Mouse (Mus musculus) T-helper 17 cell (primary cell): Measurements from ENCODE around the gene Lrrc15.

ENCODE experiments used
- in situ Hi-C, 2 experiments: fragments of 300-600 bp; cut with MboI, MseI; formaldehyde crosslinking; loops; 1 replicate in 1 of 2; 2 replicates in 1 of 2; pipeline ENCODE4 v1.15.1; 2025; ENCODE audit warnings: high pct_unique_total_duplicates in 2 of 2

Lrrc15 gene

GRCm38 (mm10) chr16:30282844-30283495 is at the start of gene Lrrc15:
Gene Lrrc15 (minus strand): TSS chr16:30283256.
- in situ Hi-C loops: no loop called here

- in situ Hi-C loops: loop anchor here in 1 of 2 experiments (5.0 kb wide), 1 partner anchor 687 kb away; no protein-coding TSS in a partner anchor
These were observed 31.2 kb upstream of the Lrrc15 start for GRCm38 (mm10) chr16:30314236-30314635.

GRCm38 (mm10) chr16:30310647-30311046 is 27.6 kb upstream of the Lrrc15 start, which contains the start of gene Gp5:
Gene Gp5 (minus strand): TSS chr16:30310779.
- in situ Hi-C loops: loop anchor here in 1 of 2 experiments (5.0 kb wide), 1 partner anchor 683 kb away; no protein-coding TSS in a partner anchor

GRCm38 (mm10) chr16:30310171-30310515 is 27.1 kb upstream of the Lrrc15 start:
- in situ Hi-C loops: loop anchor here in 1 of 2 experiments (5.0 kb wide), 1 partner anchor 683 kb away; no protein-coding TSS in a partner anchor

GRCm38 (mm10) chr16:30309395-30310170 is 26.5 kb upstream of the Lrrc15 start:
- in situ Hi-C loops: loop anchor here in 1 of 2 experiments (5.0 kb wide), 1 partner anchor 682 kb away; no protein-coding TSS in a partner anchor

- in situ Hi-C loops: no loop called here
These were observed 25.7 kb upstream of the Lrrc15 start for GRCm38 (mm10) chr16:30308616-30309394.

- in situ Hi-C loops: no loop called here
These were observed 25.0 kb upstream of the Lrrc15 start for GRCm38 (mm10) chr16:30307961-30308615.

- in situ Hi-C loops: no loop called here
These were observed 24.2 kb upstream of the Lrrc15 start for GRCm38 (mm10) chr16:30307306-30307705.

- in situ Hi-C loops: no loop called here
These were observed 23.0 kb upstream of the Lrrc15 start for GRCm38 (mm10) chr16:30306102-30306501.

GRCm38 (mm10) chr16:30304236-30304635 is 21.2 kb upstream of the Lrrc15 start:
- in situ Hi-C loops: no loop called here

- in situ Hi-C loops: no loop called here
These were observed 20.4 kb upstream of the Lrrc15 start for GRCm38 (mm10) chr16:30303411-30303810.

- in situ Hi-C loops: no loop called here
These were observed 19.6 kb upstream of the Lrrc15 start for GRCm38 (mm10) chr16:30302686-30303085.

- in situ Hi-C loops: no loop called here
These were observed 16.7 kb upstream of the Lrrc15 start for GRCm38 (mm10) chr16:30299711-30300277.

GRCm38 (mm10) chr16:30297450-30297849 is 14.4 kb upstream of the Lrrc15 start:
- in situ Hi-C loops: no loop called here

- in situ Hi-C loops: no loop called here
These were observed 13.7 kb upstream of the Lrrc15 start for GRCm38 (mm10) chr16:30296601-30297275.

- in situ Hi-C loops: no loop called here
These were observed 12.1 kb upstream of the Lrrc15 start for GRCm38 (mm10) chr16:30295106-30295505.

- in situ Hi-C loops: no loop called here
These were observed 7.4 kb upstream of the Lrrc15 start for GRCm38 (mm10) chr16:30290436-30290835.

GRCm38 (mm10) chr16:30285701-30286100 is 2.6 kb upstream of the Lrrc15 start:
- in situ Hi-C loops: no loop called here

GRCm38 (mm10) chr16:30283743-30284337 is 784 bp upstream of the Lrrc15 start:
- in situ Hi-C loops: no loop called here
